Mouse (Mus musculus) embryonic facial prominence, embryonic 11.5 days (tissue): ENCODE results near the gene Yipf6. TPM values are rescaled to one million over a fixed set of nuclear protein-coding genes. Genes with fewer than 3 reads are reported as not detected.
A peak's percentile ranks its signal among the peaks of the same experiment; 100 is the strongest.

Experiments
- ATAC-seq: fragments of 200-750 bp; cut with Nextera tagmentation; replicated peaks from 2 replicates; pipeline ENCODE4 v1.8.0; 2017; ENCODE audit warnings: low read depth; ENCODE audit not compliant: insufficient number of reproducible peaks, low FRiP score, low TSS enrichment
- DNase-seq: peaks from one replicate; pipeline ENCODE4 v3.0.0-alpha.2; 2015; ENCODE audit warnings: low spot score
- H3K27ac ChIP-seq: fragments of 300-500 bp; sonication (generic); replicated peaks from 2 replicates; pipeline ENCODE4 v1.5.1; 2014; ENCODE audit warnings: mild to moderate bottlenecking, low read depth, low read length, control low read depth
- H3K27me3 ChIP-seq: fragments of 300-500 bp; sonication (generic); 2 replicates; pipeline ENCODE4 v1.6.1; 2014; ENCODE audit warnings: mild to moderate bottlenecking, low read length, moderate library complexity, mixed read lengths; ENCODE audit not compliant: control insufficient read depth, insufficient read depth
- H3K36me3 ChIP-seq: fragments of 300-500 bp; sonication (generic); replicated peaks from 2 replicates; pipeline ENCODE4 v1.6.1; 2014; ENCODE audit warnings: low read depth, mild to moderate bottlenecking, low read length, moderate library complexity, mixed read lengths; ENCODE audit not compliant: control insufficient read depth, insufficient read depth
- H3K4me1 ChIP-seq: fragments of 300-500 bp; sonication (generic); 2 replicates; pipeline ENCODE4 v1.6.1; 2014; ENCODE audit warnings: low read length, mixed read lengths; ENCODE audit not compliant: control insufficient read depth, insufficient read depth
- H3K4me2 ChIP-seq: fragments of 300-500 bp; sonication (generic); 2 replicates; pipeline ENCODE4 v1.6.1; 2014; ENCODE audit warnings: low read depth, mild to moderate bottlenecking, control low read depth, low read length, moderate library complexity
- H3K4me3 ChIP-seq: fragments of 300-500 bp; sonication (generic); 2 replicates; pipeline ENCODE4 v1.5.1; 2014; ENCODE audit warnings: low read depth, low read length, control low read depth
- H3K9ac ChIP-seq: fragments of 300-500 bp; sonication (generic); replicated peaks from 2 replicates; pipeline ENCODE4 v1.6.1; 2014; ENCODE audit warnings: mild to moderate bottlenecking, control low read depth, low read length
- H3K9me3 ChIP-seq: fragments of 300-500 bp; sonication (generic); replicated peaks from 2 replicates; pipeline ENCODE4 v1.6.1; 2016; ENCODE audit warnings: mild to moderate bottlenecking, low read length, inconsistent platforms, mixed read lengths; ENCODE audit not compliant: control insufficient read depth
- WGBS: fragments of 180-500 bp; shearing (Covaris S2); extraction: QIAGEN DNeasy Blood & Tissue Kit; methylation state at CpG from one replicate; pipeline ENCODE4 v1.1.7; 2014; 5-methylcytosine and 5-hydroxymethylcytosine counted together
- polyA plus RNA-seq: library from polyadenylated mRNA; unstranded; fragments of >200 nt; fragmentation: Nextera tagmentation; extraction: Ambion mirVana; gene quantifications from 2 replicates; pipeline ENCODE4 v1.2.1, GENCODE M21; 2014

The Yipf6 gene
- polyA plus RNA-seq: 16.6 TPM in 2 replicates

DNA sequence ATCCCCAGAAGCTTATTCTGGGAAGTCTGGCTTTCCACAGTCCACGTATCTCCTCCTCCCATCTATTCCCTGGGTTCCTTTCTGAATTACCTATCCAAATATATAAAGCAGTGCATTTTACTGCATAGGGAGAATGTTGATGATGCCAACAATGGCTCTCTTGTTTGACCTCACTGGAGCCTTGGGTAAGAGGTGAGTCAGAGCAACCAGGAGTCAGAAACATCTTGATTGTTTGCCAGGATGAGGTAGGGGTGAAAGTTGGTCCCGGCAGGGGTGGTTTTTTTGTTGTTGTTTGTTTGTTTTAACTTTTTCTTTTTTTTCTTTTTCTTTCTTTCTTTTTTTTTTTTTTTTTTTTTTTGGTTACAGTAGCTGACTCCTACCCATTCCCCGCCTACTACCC lies at the start of gene Yipf6:
Gene Yipf6, plus strand, starts transcription at position 216 of the 400 bp plus-strand sequence.
- no peaks in the 10 kb centered on the region for H3K27me3 ChIP-seq
- ATAC-seq (no peak), DNase-seq (no peak)
- peak within 1 kb of the TSS; percentile 79 for H3K27ac ChIP-seq
- H3K4me3 ChIP-seq: peak within 1 kb of the TSS; percentile 57
- H3K4me1 ChIP-seq: no peaks in the 10 kb centered on the region
- H3K4me2 ChIP-seq: peak within 1 kb of the TSS; percentile 59
- H3K36me3 ChIP-seq: no peaks in the 10 kb centered on the region
- H3K9me3 ChIP-seq: no peaks in the 10 kb centered on the region
- WGBS: 67% methylated on average over 3 of the region's 3 CpGs
- H3K9ac ChIP-seq: peak within 1 kb of the TSS; percentile 75

DNA sequence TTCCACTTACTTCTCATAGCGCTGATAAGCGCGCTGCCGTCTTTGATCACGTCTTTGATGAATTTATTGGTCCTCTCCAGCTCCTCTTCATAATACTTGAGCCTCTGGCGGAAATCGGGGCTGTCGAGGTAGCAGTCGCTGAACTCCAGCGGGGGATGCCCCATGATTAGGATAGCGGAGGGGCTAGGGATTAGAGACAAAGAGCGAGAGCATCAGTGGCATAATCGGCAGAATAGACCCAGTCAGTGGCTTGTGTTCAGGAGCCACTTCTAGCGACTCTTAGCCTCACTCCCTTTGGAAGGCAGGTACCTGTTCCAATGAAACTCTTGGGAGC lies 46.1 kb upstream of the Yipf6 start:
- Histone ChIP-seq H3K27ac (no peak overlapping the region), H3K4me3 (peak overlapping the region; percentile 47), H3K36me3 (no peaks in the 10 kb centered on the region), H3K9ac (peak overlapping the region; percentile 48), H3K27me3 (no peaks in the 10 kb centered on the region), H3K4me2 (peak overlapping the region; percentile 48), H3K4me1 (no peaks in the 10 kb centered on the region), H3K9me3 (no peaks in the 10 kb centered on the region)
- no peak; the same call in 1 of the 2 replicates for ATAC-seq
- 14% methylated on average over 14 of the region's 14 CpGs for WGBS
- DNase-seq: peak; percentile 3

DNA sequence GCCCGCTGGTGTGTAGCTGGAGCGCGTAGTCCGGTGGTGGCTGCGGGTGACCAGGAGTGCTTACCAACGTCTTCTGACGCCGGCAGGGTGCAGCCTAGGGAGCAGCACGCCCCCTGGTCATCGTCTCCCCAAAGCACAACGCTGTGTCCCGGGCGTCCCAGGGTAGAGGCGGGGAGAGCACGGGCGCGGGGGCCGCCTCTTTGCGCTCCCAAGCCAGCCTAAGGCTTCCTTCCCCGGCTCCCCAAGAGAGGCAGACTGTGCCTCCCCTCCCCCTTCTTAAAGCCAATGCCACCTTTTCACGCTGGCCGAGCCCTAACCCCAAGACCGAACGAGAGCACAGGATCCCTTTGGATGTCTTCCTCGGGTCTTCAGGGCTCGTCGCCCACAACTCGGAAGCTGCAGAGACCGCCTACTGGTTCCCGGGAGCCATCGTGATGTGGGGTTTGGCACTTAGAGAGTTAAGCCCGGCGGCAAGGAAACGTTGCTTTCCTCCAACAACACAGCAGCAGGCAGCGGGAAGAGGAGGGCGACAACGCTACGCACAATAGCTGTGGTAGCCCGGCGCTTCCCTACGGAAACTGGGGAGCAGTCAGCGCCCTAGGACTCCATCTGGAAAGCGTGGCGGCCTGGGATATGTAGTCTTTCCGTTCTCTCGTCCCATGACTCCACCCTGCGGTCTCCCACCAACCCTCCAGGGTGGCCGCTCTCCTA lies 45.6 kb upstream of the Yipf6 start, which contains the start of gene Ophn1:
Gene Ophn1, minus strand, starts transcription at position 620 of the 711 bp plus-strand sequence.
- H3K27ac ChIP-seq: 0 out of 2 replicates have a peak within 1 kb of the TSS, but pooled peaks have one; percentile 35
- H3K9me3 ChIP-seq: no peaks in the 10 kb centered on the region
- H3K27me3 ChIP-seq: no peaks in the 10 kb centered on the region
- ATAC-seq: peak; percentile 91
- 12% methylated on average over 41 of the region's 48 CpGs for WGBS
- H3K4me2 ChIP-seq: peak within 1 kb of the TSS; percentile 48
- H3K4me3 ChIP-seq: peak within 1 kb of the TSS; percentile 47
- peak; percentile 71 for DNase-seq
- peak within 1 kb of the TSS; percentile 48 for H3K9ac ChIP-seq
- H3K36me3 ChIP-seq: no peaks in the 10 kb centered on the region
- no peaks in the 10 kb centered on the region for H3K4me1 ChIP-seq

DNA sequence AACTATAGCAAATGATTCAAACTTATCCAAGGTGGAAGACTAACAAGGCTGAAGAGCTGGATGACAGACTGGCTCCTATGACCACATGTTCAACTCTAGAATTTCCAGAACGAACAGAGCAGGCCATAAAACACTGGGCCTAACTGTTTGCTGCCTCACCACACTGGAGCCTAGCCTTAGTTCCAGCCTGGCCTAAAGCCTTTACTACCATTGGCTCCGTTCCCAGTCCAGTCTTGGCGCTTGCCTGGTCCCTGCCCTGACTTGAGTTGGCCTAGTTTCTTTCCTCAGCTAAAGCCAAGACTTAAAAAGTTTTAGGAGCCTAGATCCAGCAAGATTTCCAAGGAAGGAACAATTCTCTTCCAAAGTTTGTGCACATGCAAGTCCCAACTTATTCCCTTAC lies 37.8 kb upstream of the Yipf6 start:
- no peaks in the 10 kb centered on the region for H3K9me3 ChIP-seq
- H3K4me1 ChIP-seq: no peaks in the 10 kb centered on the region
- no peak overlapping the region for H3K4me2 ChIP-seq
- H3K27me3 ChIP-seq: no peaks in the 10 kb centered on the region
- no peak for DNase-seq
- 83% methylated on average over 3 of the region's 3 CpGs for WGBS
- no peak overlapping the region for H3K4me3 ChIP-seq
- H3K9ac ChIP-seq: no peak overlapping the region
- no peak for ATAC-seq
- H3K27ac ChIP-seq: no peak overlapping the region
- no peaks in the 10 kb centered on the region for H3K36me3 ChIP-seq

DNA sequence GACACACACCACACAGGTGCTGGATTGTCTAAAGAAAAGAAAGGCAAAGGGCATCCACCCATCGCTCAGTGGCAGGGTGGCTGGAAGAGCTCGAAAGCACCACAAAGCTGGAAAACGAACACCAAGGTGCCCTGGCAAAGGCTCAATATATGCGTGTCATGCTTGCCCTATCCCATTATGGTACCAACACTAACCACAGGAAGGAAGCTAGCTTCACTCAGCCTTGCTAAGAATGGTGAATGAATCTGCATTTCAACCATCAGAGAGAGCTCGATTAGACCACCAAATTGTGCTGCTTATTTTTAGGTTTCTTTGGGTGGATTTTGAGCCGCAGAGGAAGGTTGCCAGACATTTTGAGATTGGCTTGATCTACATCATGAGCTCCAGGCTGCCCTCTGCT lies 31.9 kb upstream of the Yipf6 start:
- no peaks in the 10 kb centered on the region for H3K9me3 ChIP-seq
- H3K27me3 ChIP-seq: no peaks in the 10 kb centered on the region
- ATAC-seq (no peak), DNase-seq (no peak)
- H3K4me1 ChIP-seq: no peaks in the 10 kb centered on the region
- H3K4me3 ChIP-seq: no peak overlapping the region
- H3K36me3 ChIP-seq: no peaks in the 10 kb centered on the region
- 82% methylated on average over 6 of the region's 6 CpGs for WGBS
- no peak overlapping the region for H3K9ac ChIP-seq
- no peak overlapping the region for H3K4me2 ChIP-seq
- H3K27ac ChIP-seq: no peak overlapping the region

DNA sequence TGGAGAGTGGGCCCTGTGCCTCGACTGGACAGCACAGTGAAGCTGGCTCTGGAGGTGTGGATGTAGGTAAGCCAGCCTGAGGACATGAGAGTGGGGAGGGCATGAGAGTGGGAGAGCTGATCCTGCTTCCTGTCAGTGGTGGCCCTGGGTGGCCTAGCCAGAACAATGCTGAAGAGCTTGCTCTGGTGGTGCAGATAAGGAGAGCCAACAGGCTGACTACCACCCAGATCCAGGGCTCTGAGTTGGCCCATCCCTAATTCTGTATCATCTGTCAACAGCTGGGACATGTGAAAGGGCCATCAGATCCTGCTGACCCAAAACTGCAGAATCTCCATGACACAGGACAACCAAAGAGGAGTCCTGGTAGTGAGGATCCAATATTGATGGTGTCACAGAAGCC lies 27.2 kb upstream of the Yipf6 start:
- 75% methylated on average over 1 of the region's 1 CpGs for WGBS
- no peak for ATAC-seq
- Histone ChIP-seq H3K4me1 (no peaks in the 10 kb centered on the region), H3K9ac (no peak overlapping the region), H3K27ac (no peak overlapping the region), H3K36me3 (no peaks in the 10 kb centered on the region), H3K4me2 (no peak overlapping the region), H3K4me3 (no peak overlapping the region), H3K27me3 (no peaks in the 10 kb centered on the region), H3K9me3 (no peaks in the 10 kb centered on the region)
- DNase-seq: no peak

DNA sequence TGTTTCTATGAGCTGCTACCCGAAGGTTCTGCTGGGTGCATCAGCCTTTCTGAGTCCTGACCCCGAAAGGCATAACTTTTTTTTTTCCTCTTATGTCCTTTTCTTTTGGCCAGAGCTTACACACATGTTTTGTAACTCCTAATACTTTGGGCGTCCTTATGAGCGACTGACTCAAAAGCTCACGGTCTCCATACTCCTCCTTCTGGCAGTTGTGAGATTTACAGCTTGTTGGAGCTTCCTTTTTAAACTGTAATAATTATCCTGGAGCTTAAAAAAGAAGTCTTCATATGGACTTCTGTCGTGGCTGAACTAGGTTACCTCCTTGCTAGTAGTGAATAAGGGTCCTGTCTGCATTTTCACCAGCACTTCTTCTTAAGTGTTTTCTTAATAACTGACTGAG lies 16.7 kb upstream of the Yipf6 start:
- 21% methylated on average over 6 of the region's 6 CpGs for WGBS
- H3K27ac ChIP-seq: no peak overlapping the region
- H3K4me3 ChIP-seq: no peak overlapping the region
- no peaks in the 10 kb centered on the region for H3K36me3 ChIP-seq
- no peaks in the 10 kb centered on the region for H3K4me1 ChIP-seq
- H3K4me2 ChIP-seq: no peak overlapping the region
- ATAC-seq (no peak), DNase-seq (peak; percentile 74)
- no peaks in the 10 kb centered on the region for H3K27me3 ChIP-seq
- no peaks in the 10 kb centered on the region for H3K9me3 ChIP-seq
- no peak overlapping the region for H3K9ac ChIP-seq

- Histone ChIP-seq H3K36me3 (no peaks in the 10 kb centered on the region), H3K27ac (peak overlapping the region; percentile 79), H3K9me3 (no peaks in the 10 kb centered on the region), H3K4me3 (peak overlapping the region; percentile 57), H3K9ac (peak overlapping the region; percentile 75), H3K4me2 (peak overlapping the region; percentile 59), H3K4me1 (no peaks in the 10 kb centered on the region), H3K27me3 (no peaks in the 10 kb centered on the region)
- DNase-seq (peak; percentile 87), ATAC-seq (peak; percentile 96)
- WGBS: 17% methylated on average over 64 of the region's 66 CpGs
These were observed 815 bp downstream of the Yipf6 start for GRCm38 (mm10) chrX:98936707-98937554.
